Mouse (Mus musculus) adrenal gland, postnatal 14 days (tissue): ENCODE data around the gene Kif6. TPM values are rescaled to one million over a fixed set of nuclear protein-coding genes. Genes with fewer than 3 reads are reported as not detected.

Experiments
- DNase-seq: peaks from one replicate; pipeline ENCODE4 v3.0.0; 2021; ENCODE audit warnings: mixed read lengths
- total RNA-seq: library from RNA; stranded (reverse); gene quantifications from 2 replicates; pipeline ENCODE4 v1.2.3, GENCODE M21; 2021

Gene Kif6
- total RNA-seq, 1 experiment from 2014 or later, result 0.26 TPM

GRCm38 (mm10) chr17:49792217-49792743, 177.3 kb downstream of the Kif6 start:
- DNase-seq, result no peak

- no peak for DNase-seq
Observed at GRCm38 (mm10) chr17:49792946-49793345, 178.0 kb downstream of the Kif6 start.

GRCm38 (mm10) chr17:49793965-49794364, 179.0 kb downstream of the Kif6 start:
- DNase-seq, result no peak

- DNase-seq, result no peak
Observed at GRCm38 (mm10) chr17:49795241-49795640, 180.3 kb downstream of the Kif6 start.

GRCm38 (mm10) chr17:49796116-49796515, 181.2 kb downstream of the Kif6 start:
- no peak for DNase-seq

- DNase-seq, result peak; percentile 35
Observed at GRCm38 (mm10) chr17:49799168-49799567, 184.2 kb downstream of the Kif6 start.

- no peak for DNase-seq
Observed at GRCm38 (mm10) chr17:49800157-49800556, 185.2 kb downstream of the Kif6 start.

- DNase-seq, result no peak
Observed at GRCm38 (mm10) chr17:49807461-49807860, 192.5 kb downstream of the Kif6 start.

GRCm38 (mm10) chr17:49808712-49809343, 193.9 kb downstream of the Kif6 start:
- no peak for DNase-seq

- no peak for DNase-seq
Observed at GRCm38 (mm10) chr17:49813893-49814640, 199.1 kb downstream of the Kif6 start.

GRCm38 (mm10) chr17:49816067-49816565, 201.2 kb downstream of the Kif6 start:
- DNase-seq, result no peak

GRCm38 (mm10) chr17:49816703-49817102, 201.8 kb downstream of the Kif6 start:
- DNase-seq, result no peak

- DNase-seq, result no peak
Observed at GRCm38 (mm10) chr17:49820203-49820602, 205.3 kb downstream of the Kif6 start.

- DNase-seq, result no peak
Observed at GRCm38 (mm10) chr17:49824142-49824840, 209.4 kb downstream of the Kif6 start.

GRCm38 (mm10) chr17:49824841-49825450, 210.0 kb downstream of the Kif6 start:
- DNase-seq, result no peak

GRCm38 (mm10) chr17:49825831-49826230, 210.9 kb downstream of the Kif6 start:
- no peak for DNase-seq

GRCm38 (mm10) chr17:49831745-49832144, 216.8 kb downstream of the Kif6 start:
- no peak for DNase-seq

GRCm38 (mm10) chr17:49834044-49834545, 219.2 kb downstream of the Kif6 start:
- no peak for DNase-seq

GRCm38 (mm10) chr17:49837417-49837816, 222.5 kb downstream of the Kif6 start:
- no peak for DNase-seq

- no peak for DNase-seq
Observed at GRCm38 (mm10) chr17:49839243-49839642, 224.3 kb downstream of the Kif6 start.

GRCm38 (mm10) chr17:49851210-49851609, 236.3 kb downstream of the Kif6 start:
- no peak for DNase-seq

GRCm38 (mm10) chr17:49852183-49852582, 237.2 kb downstream of the Kif6 start:
- peak; percentile 21 for DNase-seq
